Mouse (Mus musculus) cerebellum, postnatal 14 days (tissue): ENCODE results near the gene Gm7271.

ENCODE experiments used
- DNase-seq, 2 experiments: peaks; one replicate each; pipeline ENCODE4 v3.0.0; 2021; ENCODE audit warnings: mixed read lengths in 2 of 2

The Gm7271 gene

GRCm38 (mm10) chr5:76483811-76484210, at the start of gene Gm7271:
Gm7271 (plus strand) TSS chr5:76484040.
- DNase-seq = no peak

- DNase-seq = no peak
Measured at GRCm38 (mm10) chr5:76437100-76437499, 46.7 kb upstream of the Gm7271 start.

- no peak for DNase-seq
Measured at GRCm38 (mm10) chr5:76437696-76438095, 46.1 kb upstream of the Gm7271 start.

GRCm38 (mm10) chr5:76441431-76441830, 42.4 kb upstream of the Gm7271 start:
- DNase-seq = no peak

GRCm38 (mm10) chr5:76474931-76475330, 8.9 kb upstream of the Gm7271 start:
- DNase-seq = no peak

- no peak for DNase-seq
Measured at GRCm38 (mm10) chr5:76476873-76477272, 7.0 kb upstream of the Gm7271 start.

- no peak for DNase-seq
Measured at GRCm38 (mm10) chr5:76477764-76478163, 6.1 kb upstream of the Gm7271 start.

- DNase-seq = no peak
Measured at GRCm38 (mm10) chr5:76495126-76495525, 11.3 kb downstream of the Gm7271 start.

GRCm38 (mm10) chr5:76522446-76522845, 38.6 kb downstream of the Gm7271 start:
- no peak for DNase-seq

GRCm38 (mm10) chr5:76524623-76525022, 40.8 kb downstream of the Gm7271 start:
- DNase-seq = no peak

GRCm38 (mm10) chr5:76525066-76525465, 41.2 kb downstream of the Gm7271 start:
- no peak for DNase-seq

GRCm38 (mm10) chr5:76525829-76526228, 42.0 kb downstream of the Gm7271 start:
- no peak for DNase-seq

- peak; percentile 95 for DNase-seq
Measured at GRCm38 (mm10) chr5:76529040-76529703, 45.3 kb downstream of the Gm7271 start, which contains the start of gene Exoc1. Exoc1 (plus strand) TSS chr5:76529311.

- no peak for DNase-seq
Measured at GRCm38 (mm10) chr5:76529704-76530066, 45.8 kb downstream of the Gm7271 start.

GRCm38 (mm10) chr5:76533186-76533585, 49.3 kb downstream of the Gm7271 start:
- no peak for DNase-seq

GRCm38 (mm10) chr5:76536231-76536630, 52.4 kb downstream of the Gm7271 start:
- no peak for DNase-seq

GRCm38 (mm10) chr5:76537578-76537977, 53.7 kb downstream of the Gm7271 start:
- no peak for DNase-seq

- DNase-seq = no peak
Measured at GRCm38 (mm10) chr5:76540181-76540580, 56.3 kb downstream of the Gm7271 start.

GRCm38 (mm10) chr5:76540842-76541241, 57.0 kb downstream of the Gm7271 start:
- no peak for DNase-seq

GRCm38 (mm10) chr5:76543200-76543599, 59.4 kb downstream of the Gm7271 start:
- DNase-seq = no peak

- DNase-seq = no peak
Measured at GRCm38 (mm10) chr5:76550426-76550825, 66.6 kb downstream of the Gm7271 start.

- peak; percentile 62 to 77 for DNase-seq
Measured at GRCm38 (mm10) chr5:76565321-76565720, 81.5 kb downstream of the Gm7271 start.
